Mouse (Mus musculus): ENCODE results near the gene Sct. TPM values are rescaled to one million over a fixed set of nuclear protein-coding genes. Genes with fewer than 3 reads are reported as not detected.

Sct gene
- polyA plus RNA-seq, 1 experiment: 7.4 TPM

- peaks cover 46% of the 10 kb centered on the region for H3K36me3 ChIP-seq (ENCODE audit: control insufficient read depth, insufficient read depth, low read length, poor library complexity, severe bottlenecking)
- no peaks in the 10 kb centered on the region for H3K27me3 ChIP-seq (ENCODE audit: control insufficient read depth, insufficient read depth, low read length, poor library complexity, severe bottlenecking)
- H3K9ac ChIP-seq (ENCODE audit: low read depth, poor library complexity, severe bottlenecking): no peak overlapping the region
- TF ChIP-seq EP300 (IDR thresholded peaks at IDR 0.05; ENCODE audit: insufficient read depth, low read depth, low read length) (no peak), POLR2A (IDR thresholded peaks at IDR 0.05; ENCODE audit: insufficient read depth, low read length) (no peak), CTCF (IDR thresholded peaks at IDR 0.05; ENCODE audit: low read depth, low read length) (no peak)
- no peaks in the 10 kb centered on the region for H3K9me3 ChIP-seq (replicated peaks; ENCODE audit: control insufficient read depth, insufficient read depth, low read length, poor library complexity, severe bottlenecking)
- no peak overlapping the region for H3K4me3 ChIP-seq (ENCODE audit: low read depth, low read length)
- H3K4me1 ChIP-seq (ENCODE audit: control insufficient read depth, insufficient read depth, low read length): no peaks in the 10 kb centered on the region
- H3K27ac ChIP-seq (ENCODE audit: insufficient read depth, low read length): no peak overlapping the region
Measured at GRCm38 (mm10) chr7:141319446-141319845, 40.5 kb upstream of the Sct start.

DNA sequence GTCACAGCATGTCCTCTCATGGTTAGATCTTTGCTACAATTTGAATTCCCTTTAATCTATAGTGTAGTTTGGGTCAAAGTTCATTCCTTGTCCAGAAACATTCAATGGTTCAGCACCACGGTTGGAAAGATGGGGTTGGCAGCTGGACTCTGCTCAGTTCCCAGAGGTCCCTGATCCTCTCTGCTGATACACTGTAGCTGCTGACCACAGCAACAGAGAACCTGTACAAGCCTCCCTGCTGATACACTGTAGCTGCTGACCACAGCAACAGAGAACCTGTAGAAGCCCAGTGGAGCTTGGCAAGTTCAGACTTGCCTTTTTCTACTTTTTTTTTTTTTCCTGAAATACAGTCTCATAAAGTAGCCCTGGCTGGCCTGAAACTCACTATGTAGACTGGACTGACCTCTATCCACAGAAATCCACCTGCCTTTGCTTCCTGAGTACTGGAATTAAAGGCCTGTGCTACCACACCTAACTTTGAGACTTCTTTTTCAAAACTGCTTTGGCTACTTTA, 38.7 kb upstream of the Sct start:
- Histone ChIP-seq H3K9ac (ENCODE audit: low read depth, poor library complexity, severe bottlenecking) (no peak overlapping the region), H3K27me3 (ENCODE audit: control insufficient read depth, insufficient read depth, low read length, poor library complexity, severe bottlenecking) (no peaks in the 10 kb centered on the region), H3K9me3 (replicated peaks; ENCODE audit: control insufficient read depth, insufficient read depth, low read length, poor library complexity, severe bottlenecking) (no peaks in the 10 kb centered on the region), H3K36me3 (ENCODE audit: control insufficient read depth, insufficient read depth, low read length, poor library complexity, severe bottlenecking) (peaks cover 56% of the 10 kb centered on the region), H3K4me1 (ENCODE audit: control insufficient read depth, insufficient read depth, low read length) (no peaks in the 10 kb centered on the region), H3K4me3 (ENCODE audit: low read depth, low read length) (no peak overlapping the region), H3K27ac (ENCODE audit: insufficient read depth, low read length) (no peak overlapping the region)
- TF ChIP-seq POLR2A (IDR thresholded peaks at IDR 0.05; ENCODE audit: insufficient read depth, low read length) (no peak), CTCF (IDR thresholded peaks at IDR 0.05; ENCODE audit: low read depth, low read length) (no peak), EP300 (IDR thresholded peaks at IDR 0.05; ENCODE audit: insufficient read depth, low read depth, low read length) (no peak)

DNA sequence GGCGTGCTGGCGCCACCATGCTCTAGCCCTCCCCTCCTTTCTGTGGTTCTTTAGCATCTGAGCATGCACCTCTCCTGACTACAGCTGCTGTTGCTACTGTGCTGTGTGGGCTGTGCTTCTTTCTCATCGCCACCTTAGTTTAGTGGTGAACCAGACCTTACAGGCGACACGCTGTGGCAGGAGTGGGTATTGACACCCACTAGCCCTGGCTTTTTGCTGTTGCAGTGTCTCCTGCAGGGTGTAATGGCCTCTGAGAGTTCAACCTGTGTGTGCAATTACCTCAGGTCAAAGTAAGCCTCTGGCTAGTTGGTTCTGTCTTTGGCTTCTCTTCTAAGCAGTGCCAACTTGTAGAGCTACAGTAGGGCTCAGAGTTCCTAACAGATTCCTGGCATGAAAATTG, 37.0 kb upstream of the Sct start:
- Histone ChIP-seq H3K4me1 (ENCODE audit: control insufficient read depth, insufficient read depth, low read length) (no peaks in the 10 kb centered on the region), H3K4me3 (ENCODE audit: low read depth, low read length) (no peak overlapping the region), H3K9ac (ENCODE audit: low read depth, poor library complexity, severe bottlenecking) (no peak overlapping the region), H3K36me3 (ENCODE audit: control insufficient read depth, insufficient read depth, low read length, poor library complexity, severe bottlenecking) (peaks cover 52% of the 10 kb centered on the region), H3K27me3 (ENCODE audit: control insufficient read depth, insufficient read depth, low read length, poor library complexity, severe bottlenecking) (no peaks in the 10 kb centered on the region), H3K27ac (ENCODE audit: insufficient read depth, low read length) (no peak overlapping the region), H3K9me3 (replicated peaks; ENCODE audit: control insufficient read depth, insufficient read depth, low read length, poor library complexity, severe bottlenecking) (no peaks in the 10 kb centered on the region)
- TF ChIP-seq POLR2A (IDR thresholded peaks at IDR 0.05; ENCODE audit: insufficient read depth, low read length) (no peak), CTCF (IDR thresholded peaks at IDR 0.05; ENCODE audit: low read depth, low read length) (peak; percentile 64)

DNA sequence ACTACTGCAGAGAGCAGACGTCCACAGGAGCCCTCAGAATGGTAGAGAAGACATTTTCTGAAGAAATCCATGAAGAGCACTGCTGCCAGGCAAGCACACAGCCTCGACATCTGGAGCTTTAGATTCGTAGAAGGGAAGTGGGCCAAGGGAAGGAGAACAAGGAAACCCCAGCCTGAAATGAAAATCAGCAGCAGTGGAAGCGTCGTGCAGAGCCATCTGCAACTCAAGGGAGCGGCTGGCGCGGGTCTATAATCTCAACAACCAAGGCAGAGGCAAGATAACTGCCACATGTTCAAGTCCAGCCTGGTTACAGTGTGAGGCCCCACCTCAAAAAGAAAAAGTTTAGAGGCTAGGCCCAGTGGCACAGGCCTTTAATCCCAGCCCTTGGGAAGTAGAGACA, 36.1 kb upstream of the Sct start:
- TF ChIP-seq CTCF (IDR thresholded peaks at IDR 0.05; ENCODE audit: low read depth, low read length): no peak
- no peak for TF ChIP-seq POLR2A (IDR thresholded peaks at IDR 0.05; ENCODE audit: insufficient read depth, low read length)
- no peak for TF ChIP-seq EP300 (IDR thresholded peaks at IDR 0.05; ENCODE audit: insufficient read depth, low read depth, low read length)
- Histone ChIP-seq H3K36me3 (ENCODE audit: control insufficient read depth, insufficient read depth, low read length, poor library complexity, severe bottlenecking) (peaks cover 50% of the 10 kb centered on the region), H3K4me3 (ENCODE audit: low read depth, low read length) (no peak overlapping the region), H3K9ac (ENCODE audit: low read depth, poor library complexity, severe bottlenecking) (no peak overlapping the region), H3K27ac (ENCODE audit: insufficient read depth, low read length) (no peak overlapping the region), H3K9me3 (replicated peaks; ENCODE audit: control insufficient read depth, insufficient read depth, low read length, poor library complexity, severe bottlenecking) (no peaks in the 10 kb centered on the region), H3K27me3 (ENCODE audit: control insufficient read depth, insufficient read depth, low read length, poor library complexity, severe bottlenecking) (no peaks in the 10 kb centered on the region), H3K4me1 (ENCODE audit: control insufficient read depth, insufficient read depth, low read length) (no peaks in the 10 kb centered on the region)

GRCm38 (mm10) chr7:141314416-141314815, 35.5 kb upstream of the Sct start:
- Histone ChIP-seq H3K9me3 (replicated peaks; ENCODE audit: control insufficient read depth, insufficient read depth, low read length, poor library complexity, severe bottlenecking) (no peaks in the 10 kb centered on the region), H3K4me3 (ENCODE audit: low read depth, low read length) (no peak overlapping the region), H3K9ac (ENCODE audit: low read depth, poor library complexity, severe bottlenecking) (no peak overlapping the region), H3K36me3 (ENCODE audit: control insufficient read depth, insufficient read depth, low read length, poor library complexity, severe bottlenecking) (peaks cover 56% of the 10 kb centered on the region), H3K27me3 (ENCODE audit: control insufficient read depth, insufficient read depth, low read length, poor library complexity, severe bottlenecking) (no peaks in the 10 kb centered on the region), H3K4me1 (ENCODE audit: control insufficient read depth, insufficient read depth, low read length) (no peaks in the 10 kb centered on the region), H3K27ac (ENCODE audit: insufficient read depth, low read length) (no peak overlapping the region)
- TF ChIP-seq EP300 (IDR thresholded peaks at IDR 0.05; ENCODE audit: insufficient read depth, low read depth, low read length) (no peak), CTCF (IDR thresholded peaks at IDR 0.05; ENCODE audit: low read depth, low read length) (no peak), POLR2A (IDR thresholded peaks at IDR 0.05; ENCODE audit: insufficient read depth, low read length) (no peak)

GRCm38 (mm10) chr7:141304537-141304936, 25.6 kb upstream of the Sct start:
- Histone ChIP-seq H3K4me3 (ENCODE audit: low read depth, low read length) (no peak overlapping the region), H3K27ac (ENCODE audit: insufficient read depth, low read length) (no peak overlapping the region), H3K4me1 (ENCODE audit: control insufficient read depth, insufficient read depth, low read length) (no peaks in the 10 kb centered on the region), H3K27me3 (ENCODE audit: control insufficient read depth, insufficient read depth, low read length, poor library complexity, severe bottlenecking) (no peaks in the 10 kb centered on the region), H3K9me3 (replicated peaks; ENCODE audit: control insufficient read depth, insufficient read depth, low read length, poor library complexity, severe bottlenecking) (no peaks in the 10 kb centered on the region), H3K36me3 (ENCODE audit: control insufficient read depth, insufficient read depth, low read length, poor library complexity, severe bottlenecking) (peaks cover 42% of the 10 kb centered on the region), H3K9ac (ENCODE audit: low read depth, poor library complexity, severe bottlenecking) (no peak overlapping the region)
- TF ChIP-seq CTCF (IDR thresholded peaks at IDR 0.05; ENCODE audit: low read depth, low read length) (no peak), POLR2A (IDR thresholded peaks at IDR 0.05; ENCODE audit: insufficient read depth, low read length) (no peak), EP300 (IDR thresholded peaks at IDR 0.05; ENCODE audit: insufficient read depth, low read depth, low read length) (no peak)
